Mouse (Mus musculus) testis, adult 2 months (tissue): ENCODE measurements at regions not wholly inside any gene's neighbourhood (a gene's known extent, or its start where the extent isn't known, plus 50 kb on each side); places are given as distances from the start of the nearest gene placed in this dataset.

Source experiments
- H3K27ac ChIP-seq: fragments of 200-500 bp; 2 replicates; pipeline ENCODE4 v1.5.1; 2012; ENCODE audit warnings: low read depth, low read length; ENCODE audit not compliant: control insufficient read depth, insufficient read depth
- H3K27me3 ChIP-seq: fragments of 200-500 bp; 2 replicates; pipeline ENCODE4 v1.6.1; 2012; ENCODE audit warnings: mild to moderate bottlenecking, low read length, moderate library complexity; ENCODE audit not compliant: control insufficient read depth, insufficient read depth
- H3K36me3 ChIP-seq: fragments of 200-500 bp; 2 replicates; pipeline ENCODE4 v1.6.1; 2012; ENCODE audit warnings: mild to moderate bottlenecking, low read length; ENCODE audit not compliant: control insufficient read depth, insufficient read depth
- H3K4me1 ChIP-seq: fragments of 200-500 bp; 2 replicates; pipeline ENCODE4 v1.6.1; 2012; ENCODE audit warnings: low read length; ENCODE audit not compliant: control insufficient read depth, insufficient read depth
- H3K4me3 ChIP-seq: fragments of 200-500 bp; 2 replicates; pipeline ENCODE4 v1.5.1; 2012; ENCODE audit warnings: low read depth, mild to moderate bottlenecking, low read length, moderate library complexity, mixed read lengths; ENCODE audit not compliant: control insufficient read depth
- CTCF ChIP-seq: fragments of 200-500 bp; IDR thresholded peaks from 2 replicates; pipeline ENCODE4 v1.5.1; 2012; ENCODE audit warnings: low read depth, mild to moderate bottlenecking, inconsistent platforms, low read length, moderate library complexity; ENCODE audit not compliant: control insufficient read depth, insufficient read depth, insufficient replicate concordance
- POLR2A ChIP-seq: fragments of 200-500 bp; IDR thresholded peaks from 2 replicates; pipeline ENCODE4 v1.6.1; 2012; ENCODE audit warnings: low read depth, mild to moderate bottlenecking, inconsistent platforms, low read length, moderate library complexity; ENCODE audit not compliant: control insufficient read depth

DNA sequence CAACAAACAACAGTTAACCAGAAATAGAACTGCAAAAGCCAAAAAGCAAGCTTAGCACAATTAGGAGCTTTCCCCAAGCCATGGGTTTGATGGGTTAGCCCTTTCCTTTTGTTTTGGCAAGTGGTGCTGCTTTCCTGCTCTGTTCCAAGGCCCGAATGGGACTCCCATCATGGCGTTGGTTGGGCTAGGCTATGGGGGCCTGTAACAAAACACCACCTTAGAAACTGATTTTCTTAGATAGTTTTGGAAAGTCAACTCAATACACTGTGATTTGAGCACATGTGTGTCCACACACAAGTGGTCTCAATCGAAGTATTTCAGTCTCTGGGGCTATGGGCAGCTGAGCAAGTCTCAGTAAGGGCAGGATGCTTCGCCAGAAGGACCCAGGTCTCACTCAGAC is 470.5 kb upstream of the Kif2a start:
- Histone ChIP-seq H3K27ac (no peak overlapping the region), H3K4me3 (no peak overlapping the region), H3K27me3 (no peaks in the 10 kb centered on the region), H3K4me1 (no peaks in the 10 kb centered on the region; the same call in 1 of the 2 replicates), H3K36me3 (no peaks in the 10 kb centered on the region)
- no peak for TF ChIP-seq POLR2A
- no peak for TF ChIP-seq CTCF

GRCm38 (mm10) chr13:107491423-107491822 is 469.5 kb upstream of the Kif2a start:
- H3K4me1 ChIP-seq: no peaks in the 10 kb centered on the region; the same call in 1 of the 2 replicates
- no peak overlapping the region for H3K27ac ChIP-seq
- H3K27me3 ChIP-seq: no peaks in the 10 kb centered on the region
- TF ChIP-seq POLR2A (no peak), CTCF (no peak)
- H3K36me3 ChIP-seq: no peaks in the 10 kb centered on the region
- H3K4me3 ChIP-seq: no peak overlapping the region

DNA sequence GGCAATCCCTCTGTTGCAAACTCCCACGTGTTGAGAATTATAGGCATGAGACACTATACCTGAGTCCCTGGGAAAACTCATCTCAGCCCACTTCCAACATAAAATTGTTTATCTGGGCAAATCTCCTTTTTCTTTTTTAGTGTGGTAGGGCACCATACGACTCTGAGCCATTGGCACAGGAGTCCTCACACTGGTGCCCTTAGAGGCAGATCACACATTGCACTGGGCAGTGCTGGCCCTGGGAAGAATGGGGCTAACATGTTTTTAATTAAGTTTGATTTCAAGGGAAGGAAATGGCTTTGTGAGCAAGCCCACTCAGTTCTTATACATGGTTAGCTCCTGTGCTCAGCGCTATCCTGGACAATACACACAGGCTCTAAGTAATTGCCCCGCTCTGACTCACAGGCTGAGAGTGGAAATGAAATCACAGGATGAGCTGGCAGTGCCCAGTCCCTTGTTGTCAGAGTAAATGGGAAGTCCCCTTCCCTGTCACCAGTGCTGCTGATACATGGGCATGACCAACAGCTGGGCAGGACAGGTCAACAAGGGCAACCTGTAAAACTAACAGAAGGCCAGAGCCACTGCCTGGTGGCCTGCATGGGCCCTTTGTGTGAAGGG is 463.6 kb upstream of the Kif2a start:
- no peak for TF ChIP-seq CTCF
- no peak for TF ChIP-seq POLR2A
- H3K4me3 ChIP-seq: no peak overlapping the region
- no peaks in the 10 kb centered on the region for H3K36me3 ChIP-seq
- H3K4me1 ChIP-seq: no peaks in the 10 kb centered on the region
- no peak overlapping the region for H3K27ac ChIP-seq
- no peaks in the 10 kb centered on the region for H3K27me3 ChIP-seq

GRCm38 (mm10) chr13:107484630-107484998 is 462.7 kb upstream of the Kif2a start:
- Histone ChIP-seq H3K27me3 (no peaks in the 10 kb centered on the region), H3K27ac (no peak overlapping the region), H3K36me3 (no peaks in the 10 kb centered on the region), H3K4me1 (no peaks in the 10 kb centered on the region), H3K4me3 (no peak overlapping the region)
- TF ChIP-seq CTCF (no peak), POLR2A (no peak)

DNA sequence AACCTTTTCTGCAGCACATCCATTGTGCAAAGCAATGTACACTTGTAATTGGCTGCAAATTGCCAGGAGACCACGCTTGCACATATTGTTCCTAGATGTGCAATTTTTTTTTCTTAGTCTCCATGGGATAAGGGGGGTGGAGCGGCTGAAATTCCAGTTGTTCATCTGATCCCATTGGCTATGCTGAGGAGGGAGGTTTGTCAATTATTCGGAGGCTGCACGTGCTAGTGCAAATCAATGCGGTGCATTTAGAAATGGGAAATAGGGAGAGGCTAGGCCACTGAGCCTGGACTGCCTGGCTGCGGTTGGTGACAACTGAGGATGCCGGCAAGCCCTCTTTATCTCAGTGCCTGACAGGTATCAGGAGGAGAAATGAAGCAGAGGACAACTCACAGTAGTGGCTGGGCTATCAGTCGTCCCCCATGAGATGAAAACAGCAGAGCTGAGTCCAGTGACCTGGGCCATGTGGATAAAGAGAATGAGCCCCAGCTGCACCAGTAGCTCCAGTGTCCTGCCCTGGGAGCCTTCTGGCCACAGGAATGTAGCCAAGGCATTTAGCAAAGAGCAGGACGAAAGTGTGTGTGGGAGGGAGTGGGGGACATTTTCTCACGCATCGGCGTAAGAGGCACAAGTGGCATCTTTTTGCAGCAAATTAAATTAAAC is 462.2 kb upstream of the Kif2a start:
- Histone ChIP-seq H3K4me1 (no peaks in the 10 kb centered on the region), H3K4me3 (no peak overlapping the region), H3K36me3 (no peaks in the 10 kb centered on the region), H3K27me3 (no peaks in the 10 kb centered on the region), H3K27ac (no peak overlapping the region)
- TF ChIP-seq POLR2A: no peak
- TF ChIP-seq CTCF: no peak

DNA sequence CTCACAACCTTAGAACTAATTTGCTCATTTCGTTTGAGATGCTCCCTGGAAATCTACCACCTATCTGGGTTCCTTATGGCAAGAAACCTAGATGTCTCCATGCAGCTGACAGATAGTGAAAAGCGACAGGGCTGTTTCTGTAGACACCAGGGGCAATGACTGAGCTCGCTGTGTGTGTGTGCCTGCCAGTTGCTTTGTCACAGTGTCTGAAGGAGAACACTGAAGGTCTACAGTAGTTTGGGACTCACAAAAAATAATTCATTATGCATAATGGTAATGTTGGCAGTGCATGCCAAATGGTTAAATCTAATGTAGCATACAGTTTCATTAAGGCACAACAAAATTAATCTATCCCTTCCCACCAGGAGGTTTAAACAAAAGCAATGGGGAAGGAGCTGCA is 453.2 kb upstream of the Kif2a start:
- Histone ChIP-seq H3K4me1 (no peaks in the 10 kb centered on the region), H3K27ac (no peak overlapping the region), H3K27me3 (no peaks in the 10 kb centered on the region), H3K36me3 (no peaks in the 10 kb centered on the region), H3K4me3 (no peak overlapping the region)
- TF ChIP-seq CTCF (no peak), POLR2A (no peak)

GRCm38 (mm10) chr13:107469491-107470276 is 447.8 kb upstream of the Kif2a start:
- H3K4me3 ChIP-seq: no peak overlapping the region

More at GRCm38 (mm10) chr13:107469491-107470276, 447.8 kb upstream of the Kif2a start:
- Histone ChIP-seq H3K27me3 (no peaks in the 10 kb centered on the region), H3K4me1 (peaks cover 2% of the 10 kb centered on the region), H3K27ac (no peak overlapping the region), H3K36me3 (no peaks in the 10 kb centered on the region)
- TF ChIP-seq CTCF (no peak), POLR2A (no peak)
